Mouse (Mus musculus) midbrain, embryonic 11.5 days (tissue): Measurements from ENCODE around the gene Alpl. TPM values are rescaled to one million over a fixed set of nuclear protein-coding genes. Genes with fewer than 3 reads are reported as not detected.

Experiments used
- ATAC-seq: fragments of 200-750 bp; cut with Nextera tagmentation; 2 replicates; pipeline ENCODE4 v1.8.0; 2017; ENCODE audit warnings: moderate TSS enrichment, moderate library complexity; ENCODE audit not compliant: low FRiP score
- DNase-seq: peaks from one replicate; pipeline ENCODE4 v3.0.0; 2015; ENCODE audit warnings: low spot score; ENCODE audit errors: missing footprints
- H3K27ac ChIP-seq: fragments of 300-500 bp; sonication (generic); 2 replicates; pipeline ENCODE4 v1.5.1; 2014; ENCODE audit warnings: low read depth, low read length
- H3K27me3 ChIP-seq: fragments of 300-500 bp; sonication (generic); 2 replicates; pipeline ENCODE4 v1.6.1; 2014; ENCODE audit warnings: mild to moderate bottlenecking, low read length, moderate library complexity, mixed read lengths; ENCODE audit not compliant: control insufficient read depth, insufficient read depth
- H3K36me3 ChIP-seq: fragments of 300-500 bp; sonication (generic); 2 replicates; pipeline ENCODE4 v1.6.1; 2014; ENCODE audit warnings: mild to moderate bottlenecking, low read length, moderate library complexity, mixed read lengths; ENCODE audit not compliant: control insufficient read depth, insufficient read depth
- H3K4me1 ChIP-seq: fragments of 300-500 bp; sonication (generic); 2 replicates; pipeline ENCODE4 v1.6.1; 2014; ENCODE audit warnings: low read length; ENCODE audit not compliant: control insufficient read depth, insufficient read depth
- H3K4me2 ChIP-seq: fragments of 300-500 bp; sonication (generic); 2 replicates; pipeline ENCODE4 v1.6.1; 2014; ENCODE audit warnings: mild to moderate bottlenecking, moderate library complexity
- H3K4me3 ChIP-seq: fragments of 300-500 bp; sonication (generic); 2 replicates; pipeline ENCODE4 v1.5.1; 2014; ENCODE audit warnings: low read depth, low read length
- H3K9ac ChIP-seq: fragments of 300-500 bp; sonication (generic); 2 replicates; pipeline ENCODE4 v1.6.1; 2014; ENCODE audit warnings: low read length
- H3K9me3 ChIP-seq: fragments of 300-500 bp; sonication (generic); 2 replicates; pipeline ENCODE4 v1.6.1; 2016; ENCODE audit warnings: low read length; ENCODE audit not compliant: control insufficient read depth
- WGBS: fragments of 180-500 bp; shearing (Covaris S2); extraction: QIAGEN DNeasy Blood & Tissue Kit; methylation state at CpG from one replicate; pipeline ENCODE4 v1.1.7; 2014; 5-methylcytosine and 5-hydroxymethylcytosine counted together
- polyA plus RNA-seq: library from polyadenylated mRNA; unstranded; fragments of >200 nt; fragmentation: Nextera tagmentation; extraction: Ambion mirVana; gene quantifications from 2 replicates; pipeline ENCODE4 v1.2.1, GENCODE M21; 2014

The Alpl gene
- polyA plus RNA-seq, 1 experiment from 2014 or later: 23.7 TPM

DNA sequence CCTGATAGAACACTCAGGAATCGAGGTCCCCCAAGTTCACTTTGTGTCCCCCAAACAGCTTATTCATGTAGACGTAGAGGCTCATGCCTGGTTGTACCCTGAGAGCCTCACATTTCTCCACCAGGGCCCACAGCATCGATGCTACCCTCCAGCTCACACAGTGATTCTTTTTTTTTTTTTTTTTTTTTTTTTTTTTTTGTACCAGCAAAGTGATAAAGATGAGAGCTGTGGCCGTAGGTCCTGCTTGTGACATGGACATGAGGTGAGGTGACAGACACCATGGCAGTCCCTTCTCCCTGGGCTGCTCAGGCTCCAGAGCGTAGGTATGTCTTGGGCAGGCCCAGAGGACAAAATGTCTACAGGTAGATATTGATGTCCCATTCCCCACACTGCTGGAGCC lies 5.2 kb downstream of the Alpl start:
- Histone ChIP-seq H3K4me3 (no peak overlapping the region), H3K9me3 (no peaks in the 10 kb centered on the region), H3K4me1 (peaks cover 19% of the 10 kb centered on the region), H3K36me3 (no peaks in the 10 kb centered on the region), H3K4me2 (no peak overlapping the region), H3K27ac (no peak overlapping the region), H3K27me3 (peaks cover 3% of the 10 kb centered on the region), H3K9ac (no peak overlapping the region)
- no peak for ATAC-seq
- WGBS: 85% methylated on average over 5 of the region's 5 CpGs
- DNase-seq: no peak

DNA sequence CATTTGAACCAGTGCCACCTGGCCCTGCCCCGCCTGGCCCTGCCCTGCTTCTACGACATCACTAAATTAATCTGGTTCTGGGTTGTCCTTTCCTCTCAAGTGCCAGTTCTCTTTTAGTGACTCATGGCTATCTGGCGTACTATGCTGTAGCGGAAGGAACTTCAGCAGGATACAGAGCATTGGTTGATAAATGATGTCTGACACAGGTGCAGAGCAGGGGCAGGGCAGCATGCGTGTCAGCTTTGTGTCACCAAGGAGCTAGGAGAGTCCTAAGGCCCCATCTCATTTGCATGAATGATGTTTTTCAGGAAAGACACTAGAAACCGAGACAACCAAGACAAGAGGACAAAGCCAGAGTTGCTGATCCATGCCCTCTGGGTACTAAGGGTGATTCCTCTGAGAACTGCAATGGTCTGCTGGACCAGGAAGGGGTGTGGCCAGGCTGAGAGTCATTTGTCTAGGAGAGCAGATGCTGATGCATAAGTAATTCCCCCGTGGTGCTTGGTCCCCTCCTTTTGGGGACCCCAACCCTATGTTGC lies 7.6 kb downstream of the Alpl start:
- Histone ChIP-seq H3K4me2 (no peak overlapping the region), H3K9me3 (no peaks in the 10 kb centered on the region), H3K4me3 (no peak overlapping the region), H3K9ac (no peak overlapping the region; the same call in 1 of the 2 replicates), H3K27ac (peak overlapping the region; percentile 10; the same call in 1 of the 2 replicates), H3K27me3 (no peaks in the 10 kb centered on the region), H3K4me1 (peaks cover 10% of the 10 kb centered on the region), H3K36me3 (no peaks in the 10 kb centered on the region)
- DNase-seq (no peak), ATAC-seq (peak; percentile 55; the same call in 1 of the 2 replicates)
- 60% methylated on average over 7 of the region's 7 CpGs for WGBS

DNA sequence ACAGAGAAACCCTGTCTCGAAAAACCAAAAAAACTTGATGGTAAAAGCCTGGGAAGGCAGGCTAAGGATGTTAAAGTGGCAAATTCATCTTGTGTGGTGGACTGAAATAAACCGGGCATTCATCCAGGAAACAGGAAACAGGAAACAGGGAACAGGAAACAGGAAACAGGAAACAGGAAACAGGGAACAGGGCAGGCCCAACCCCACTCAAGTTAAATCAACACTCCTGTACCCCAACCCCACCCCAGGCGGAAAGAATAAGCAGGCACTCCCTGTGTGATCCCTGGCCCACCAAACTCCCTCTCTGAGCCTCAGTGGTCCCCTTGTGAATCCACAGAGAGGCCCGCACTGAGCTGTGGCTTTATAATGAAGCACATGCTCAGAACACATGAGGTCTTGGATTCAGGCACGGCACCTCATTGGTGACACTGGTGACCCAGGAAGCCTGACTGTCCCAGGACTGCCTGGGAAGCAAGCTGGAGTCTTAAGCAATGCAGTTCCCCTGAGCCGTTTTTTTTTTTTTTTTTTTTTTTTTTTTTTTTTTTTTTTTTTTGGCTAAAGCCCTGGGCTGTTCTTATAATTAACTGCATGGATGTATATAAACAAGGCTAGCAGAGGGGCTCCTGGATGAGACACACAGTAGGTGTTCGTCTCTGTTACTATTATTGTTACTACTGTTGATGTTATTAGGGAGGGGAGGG lies 8.4 kb downstream of the Alpl start:
- no peaks in the 10 kb centered on the region for H3K36me3 ChIP-seq
- ATAC-seq (no peak), DNase-seq (no peak)
- no peak overlapping the region for H3K9ac ChIP-seq
- H3K4me1 ChIP-seq: peaks cover 10% of the 10 kb centered on the region
- no peak overlapping the region for H3K4me2 ChIP-seq
- H3K27ac ChIP-seq: no peak overlapping the region
- no peaks in the 10 kb centered on the region for H3K9me3 ChIP-seq
- H3K4me3 ChIP-seq: no peak overlapping the region
- WGBS: 86% methylated on average over 7 of the region's 7 CpGs
- H3K27me3 ChIP-seq: no peaks in the 10 kb centered on the region

DNA sequence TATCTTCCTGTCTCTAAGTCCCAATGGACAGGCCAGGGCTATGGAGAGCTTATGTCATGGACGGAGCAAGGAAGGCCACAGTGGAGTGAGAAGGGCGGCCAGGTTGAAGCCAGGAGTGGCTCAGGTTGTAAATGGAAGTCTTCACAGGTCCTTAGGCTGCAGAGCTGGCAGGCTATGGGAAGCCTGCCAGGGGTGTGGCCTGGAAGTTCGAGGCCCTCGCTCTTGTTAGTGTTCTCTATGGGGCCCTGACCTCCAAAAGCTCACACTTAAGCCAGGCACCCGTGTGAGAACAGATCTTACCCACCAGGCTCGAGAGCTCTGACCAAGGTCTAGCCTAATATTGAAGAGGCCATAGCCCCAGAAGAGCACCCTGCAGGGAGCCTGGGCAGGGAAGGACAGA lies 9.7 kb downstream of the Alpl start:
- Histone ChIP-seq H3K27ac (no peak overlapping the region), H3K27me3 (no peaks in the 10 kb centered on the region), H3K36me3 (no peaks in the 10 kb centered on the region), H3K4me2 (no peak overlapping the region), H3K9ac (no peak overlapping the region), H3K9me3 (no peaks in the 10 kb centered on the region), H3K4me1 (peaks cover 6% of the 10 kb centered on the region), H3K4me3 (no peak overlapping the region)
- ATAC-seq (no peak), DNase-seq (no peak)
- WGBS: 87% methylated on average over 6 of the region's 6 CpGs

DNA sequence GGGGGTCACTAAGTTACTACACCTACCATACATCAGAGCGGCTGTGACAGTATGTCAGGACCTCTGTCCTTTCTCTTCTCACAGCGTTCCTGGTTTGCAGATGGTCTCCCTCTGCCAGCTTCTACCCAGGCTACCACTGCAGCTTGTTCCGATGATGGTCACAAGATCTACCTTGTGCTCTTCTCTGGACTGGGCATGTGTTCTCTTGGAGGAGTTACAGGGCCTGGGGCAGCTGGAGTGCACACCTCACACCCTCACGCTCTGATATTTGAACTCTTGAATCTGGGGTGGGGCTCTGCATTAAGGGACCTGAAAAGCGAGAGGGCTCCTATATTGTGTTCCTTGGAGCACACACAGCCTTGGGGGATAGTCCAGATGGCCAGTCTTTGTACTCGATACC lies 10.9 kb downstream of the Alpl start:
- 87% methylated on average over 6 of the region's 6 CpGs for WGBS
- H3K9me3 ChIP-seq: no peaks in the 10 kb centered on the region
- H3K27me3 ChIP-seq: no peaks in the 10 kb centered on the region
- H3K9ac ChIP-seq: no peak overlapping the region
- no peak overlapping the region for H3K27ac ChIP-seq
- H3K36me3 ChIP-seq: no peaks in the 10 kb centered on the region
- H3K4me2 ChIP-seq: no peak overlapping the region
- ATAC-seq (no peak), DNase-seq (no peak)
- H3K4me1 ChIP-seq: peaks cover 2% of the 10 kb centered on the region; the same call in 1 of the 2 replicates
- no peak overlapping the region for H3K4me3 ChIP-seq

DNA sequence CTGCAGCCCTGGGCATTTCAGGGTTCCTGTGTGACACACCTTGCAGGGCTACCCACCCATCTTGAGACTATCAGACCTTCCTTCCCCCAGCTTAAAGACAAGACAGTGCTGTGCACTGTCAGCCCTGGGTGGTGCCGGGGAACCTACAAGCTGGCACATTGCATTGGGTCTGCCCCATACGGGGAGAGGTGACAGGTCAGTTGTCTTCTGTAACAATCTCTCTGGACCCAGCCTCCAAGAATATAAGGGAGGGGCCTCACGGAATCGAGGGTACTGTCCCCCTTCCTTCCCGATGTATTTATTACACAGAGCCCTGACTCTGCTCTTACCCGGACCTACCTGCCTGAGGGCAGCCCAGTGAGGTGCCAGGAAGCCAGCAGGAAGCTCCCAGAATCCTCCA lies 11.4 kb downstream of the Alpl start:
- no peak for DNase-seq
- H3K9ac ChIP-seq: no peak overlapping the region
- H3K9me3 ChIP-seq: no peaks in the 10 kb centered on the region
- H3K27ac ChIP-seq: no peak overlapping the region
- H3K4me3 ChIP-seq: no peak overlapping the region
- 73% methylated on average over 6 of the region's 6 CpGs for WGBS
- no peaks in the 10 kb centered on the region for H3K27me3 ChIP-seq
- peaks cover 2% of the 10 kb centered on the region; the same call in 1 of the 2 replicates for H3K4me1 ChIP-seq
- H3K36me3 ChIP-seq: no peaks in the 10 kb centered on the region
- no peak for ATAC-seq
- H3K4me2 ChIP-seq: no peak overlapping the region

DNA sequence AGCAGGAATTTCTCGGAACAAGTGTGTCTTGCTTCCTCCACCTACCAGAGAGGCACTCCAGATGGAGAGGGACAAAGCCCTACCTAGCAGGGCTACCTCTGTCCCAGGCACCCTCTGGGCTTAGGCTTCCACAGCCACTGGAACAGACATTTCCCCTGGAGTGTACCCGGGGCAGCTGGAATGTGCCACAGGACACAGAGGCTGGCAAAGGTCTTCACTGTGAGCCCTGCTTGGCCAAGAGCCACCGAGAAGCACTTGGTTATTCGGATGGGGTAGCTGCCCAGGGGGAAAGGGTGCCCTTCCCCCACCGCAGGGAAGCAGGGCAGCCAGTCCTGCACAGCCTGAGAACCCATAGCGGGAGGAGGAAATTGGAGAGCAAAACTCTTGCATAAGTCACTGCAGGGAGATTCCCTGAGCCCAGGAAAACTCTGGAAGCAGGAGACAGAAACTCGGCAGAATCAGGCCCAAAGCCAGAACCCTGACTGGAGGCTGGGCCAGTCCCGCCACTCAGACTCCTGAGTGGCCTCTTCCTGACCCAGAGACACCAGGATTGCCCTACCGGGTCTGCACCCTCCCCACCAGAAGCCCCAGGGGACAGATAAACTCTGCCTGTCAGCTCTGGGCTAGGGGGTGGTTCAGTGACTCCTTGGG lies 12.5 kb downstream of the Alpl start:
- H3K9me3 ChIP-seq: no peaks in the 10 kb centered on the region
- no peak overlapping the region for H3K4me3 ChIP-seq
- H3K4me1 ChIP-seq: peaks cover 2% of the 10 kb centered on the region; the same call in 1 of the 2 replicates
- H3K27me3 ChIP-seq: no peaks in the 10 kb centered on the region
- H3K9ac ChIP-seq: no peak overlapping the region
- no peak overlapping the region for H3K27ac ChIP-seq
- ATAC-seq (no peak), DNase-seq (no peak)
- H3K36me3 ChIP-seq: no peaks in the 10 kb centered on the region
- 44% methylated on average over 9 of the region's 9 CpGs for WGBS
- no peak overlapping the region for H3K4me2 ChIP-seq

DNA sequence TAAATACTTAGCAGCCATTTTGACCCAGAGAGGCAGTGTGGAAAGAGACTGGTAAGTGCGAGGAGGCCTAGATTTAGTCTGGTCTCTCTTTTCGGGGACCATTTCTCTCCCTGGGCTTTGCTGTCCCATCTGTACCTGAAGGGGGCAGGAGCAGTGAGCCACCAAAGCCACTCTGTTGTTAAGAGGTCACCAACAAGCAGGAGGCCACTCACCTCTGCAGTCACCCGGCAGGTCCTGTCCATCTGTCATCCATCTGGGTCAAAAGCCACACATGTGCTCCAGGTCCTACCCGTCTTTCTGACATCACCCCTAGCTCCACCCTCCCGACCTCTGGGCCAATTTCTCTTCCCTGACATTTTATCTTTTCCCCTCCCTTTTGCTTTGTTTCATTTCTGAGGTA lies 14.2 kb downstream of the Alpl start:
- 82% methylated on average over 5 of the region's 5 CpGs for WGBS

DNA sequence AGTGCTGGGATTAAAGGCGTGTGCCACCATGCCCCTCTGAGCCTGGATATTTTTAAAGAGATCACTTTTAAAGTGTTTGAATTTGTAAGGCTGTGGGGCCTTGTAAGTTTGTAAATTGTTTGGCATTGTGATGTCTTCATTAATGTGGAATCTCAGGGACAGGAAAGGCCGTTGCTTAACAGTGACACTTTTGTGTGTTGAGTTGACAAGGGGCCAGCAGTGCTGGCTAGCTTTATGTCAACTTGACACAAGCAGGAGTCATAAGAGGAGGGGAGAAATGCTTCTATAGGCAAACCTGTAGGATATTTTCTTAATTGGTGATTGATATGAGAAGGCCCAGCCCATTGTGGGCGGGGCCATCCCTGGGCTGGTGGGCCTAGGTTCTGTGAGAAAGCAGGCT lies 15.2 kb downstream of the Alpl start:
- no peak for ATAC-seq
- DNase-seq: no peak
- no peaks in the 10 kb centered on the region for H3K36me3 ChIP-seq
- H3K27ac ChIP-seq: no peak overlapping the region
- WGBS: 75% methylated on average over 3 of the region's 3 CpGs
- no peak overlapping the region for H3K4me3 ChIP-seq
- no peaks in the 10 kb centered on the region for H3K4me1 ChIP-seq
- H3K9me3 ChIP-seq: no peaks in the 10 kb centered on the region
- H3K27me3 ChIP-seq: no peaks in the 10 kb centered on the region
- no peak overlapping the region for H3K9ac ChIP-seq
- H3K4me2 ChIP-seq: no peak overlapping the region

More for the DNA sequence above, 14.2 kb downstream of the Alpl start:
- H3K4me2 ChIP-seq: no peak overlapping the region
- DNase-seq: no peak
- no peak overlapping the region for H3K9ac ChIP-seq
- H3K27me3 ChIP-seq: no peaks in the 10 kb centered on the region
- no peak overlapping the region for H3K27ac ChIP-seq
- no peaks in the 10 kb centered on the region for H3K36me3 ChIP-seq
- H3K4me1 ChIP-seq: no peaks in the 10 kb centered on the region
- no peak overlapping the region for H3K4me3 ChIP-seq
- no peaks in the 10 kb centered on the region for H3K9me3 ChIP-seq
- no peak for ATAC-seq
